Mouse (Mus musculus): ENCODE measurements around the gene Arfrp1.

The Arfrp1 gene

DNA sequence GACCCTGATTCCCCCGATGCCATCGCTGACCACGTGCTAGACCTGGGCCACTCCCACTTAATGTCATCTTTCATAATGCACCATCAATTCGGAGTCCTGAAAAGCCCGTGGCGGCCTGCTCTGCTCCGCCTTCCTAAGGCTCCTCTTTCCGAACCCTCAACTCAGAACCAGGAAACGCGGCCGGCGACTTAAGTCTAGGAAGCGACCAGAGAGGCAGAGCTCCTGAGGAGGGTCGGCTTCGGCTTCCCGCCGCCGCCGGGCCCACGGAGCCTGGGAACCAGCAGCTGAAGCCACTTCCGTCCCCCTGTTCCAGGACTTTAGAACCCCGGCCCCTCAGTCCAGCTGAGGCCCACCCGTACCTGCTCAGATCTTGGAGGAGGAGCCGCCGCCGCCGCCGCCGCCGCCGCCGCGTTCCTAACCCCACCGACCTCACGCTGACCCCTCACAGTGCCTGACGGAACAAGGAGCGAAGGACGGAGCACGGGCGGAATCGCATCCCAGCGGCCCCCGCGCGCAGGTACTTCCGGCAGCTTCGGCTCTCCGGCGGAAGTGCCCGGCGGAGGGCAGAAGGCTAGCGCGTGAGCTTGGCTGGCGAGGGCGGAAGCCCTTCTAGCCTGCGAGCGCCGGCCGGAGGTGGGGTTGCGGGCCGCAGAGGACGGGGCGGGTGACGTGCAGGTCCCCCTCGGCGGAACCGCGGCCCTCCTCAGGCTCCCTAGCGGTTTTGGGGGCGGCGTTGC, at the start of gene Arfrp1, which contains the start of gene Zgpat:
Gene Arfrp1 (minus strand): TSS at position 545 of the 737 bp plus-strand sequence.
Gene Zgpat (plus strand): TSS at position 69 of the 737 bp plus-strand sequence.
- peak; percentile 84 to 93 for DNase-seq (ENCODE audit: low spot score in 2 of 2)

DNA sequence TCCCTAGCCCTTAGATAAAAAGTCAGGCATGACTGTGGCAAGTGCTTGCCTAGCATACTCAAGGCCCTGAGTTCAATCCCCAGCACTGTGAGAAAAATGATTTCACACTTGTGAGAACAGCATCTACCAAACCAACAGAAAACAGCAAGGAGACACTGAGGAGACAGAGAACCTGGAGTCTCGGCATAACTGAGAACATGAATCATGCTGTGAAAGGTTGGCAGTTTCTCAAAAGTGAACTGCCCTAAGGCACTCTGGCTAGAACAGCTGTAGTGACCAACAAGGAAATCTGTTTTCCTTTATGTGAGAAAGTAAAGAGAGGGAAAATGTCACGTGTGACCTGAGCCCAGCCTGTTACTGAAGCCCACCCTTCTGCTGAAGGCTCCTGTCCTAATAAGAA, 47.9 kb upstream of the Arfrp1 start:
- no peak for DNase-seq (ENCODE audit: low spot score in 2 of 2)

- peak; percentile 57 to 71 for DNase-seq (ENCODE audit: low spot score in 2 of 2)
These were observed 45.7 kb upstream of the Arfrp1 start for GRCm38 (mm10) chr2:181410760-181411473.

- DNase-seq (ENCODE audit: low spot score in 2 of 2): peak in 1 of 2 experiments; percentile 56
These were observed 44.4 kb upstream of the Arfrp1 start for GRCm38 (mm10) chr2:181409643-181410042.

DNA sequence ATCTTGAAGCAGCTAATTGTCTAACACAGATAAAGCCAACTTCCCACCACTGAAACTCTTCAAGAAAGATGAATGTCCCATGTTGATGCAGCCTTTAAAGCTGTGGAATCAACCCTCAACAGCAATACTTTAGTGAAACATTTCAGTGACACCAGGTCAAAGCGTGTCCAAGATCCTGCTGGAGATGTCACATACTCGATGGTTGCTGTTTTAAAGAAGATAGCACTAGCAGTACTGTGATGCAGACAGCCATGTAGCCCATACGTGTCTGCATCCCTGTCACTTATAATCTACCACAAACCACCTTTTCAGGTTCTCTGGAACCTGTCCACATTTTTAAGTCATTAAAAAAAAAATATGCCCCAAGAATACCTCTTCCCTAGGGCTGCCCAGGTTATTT, 38.5 kb upstream of the Arfrp1 start:
- DNase-seq (ENCODE audit: low spot score in 2 of 2): no peak

DNA sequence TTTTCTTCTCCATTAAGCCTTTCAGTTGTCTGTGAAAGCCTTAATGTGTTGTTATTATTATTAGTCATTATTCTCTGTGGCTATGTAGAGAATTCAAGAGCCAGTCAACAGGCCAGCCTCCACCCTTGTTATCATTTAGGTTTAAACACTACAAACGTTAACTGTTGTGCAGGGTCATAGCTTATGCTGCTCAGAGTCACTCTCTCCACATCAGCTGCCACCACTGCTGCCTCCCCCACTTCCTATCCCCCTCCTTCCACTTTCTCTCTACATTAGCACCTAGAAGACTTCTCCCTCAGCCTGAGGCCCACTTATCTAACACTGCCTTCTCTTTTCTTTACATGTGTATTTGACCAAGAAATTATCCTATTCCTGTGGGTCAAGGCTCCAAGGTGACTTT, 36.3 kb upstream of the Arfrp1 start:
- DNase-seq (ENCODE audit: low spot score in 2 of 2): no peak

DNA sequence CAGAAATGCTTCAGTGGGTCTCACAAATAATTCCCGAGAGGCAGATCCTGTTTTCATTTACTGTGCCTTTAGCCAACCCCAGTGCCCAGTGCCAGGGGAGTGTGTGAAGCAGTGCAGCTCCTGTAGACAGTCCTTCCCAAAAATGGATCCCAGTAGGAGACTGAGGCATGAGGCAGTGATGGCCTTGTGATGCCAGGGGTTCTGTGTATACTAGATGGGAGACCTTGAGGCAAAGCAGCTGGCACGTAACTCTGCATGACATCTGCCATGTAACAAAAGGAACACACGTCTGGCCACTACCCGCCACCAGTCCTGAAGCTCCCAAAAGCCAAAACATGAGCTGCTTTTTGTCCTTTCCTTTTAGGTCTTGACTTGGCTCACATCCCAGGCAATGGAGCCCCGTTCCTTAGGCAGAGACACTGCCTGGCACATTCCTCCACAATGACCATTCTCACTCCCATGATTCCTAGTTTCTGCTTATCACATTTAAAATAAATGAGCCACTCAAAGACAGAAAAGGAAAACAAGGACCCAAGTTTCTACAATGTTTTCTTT, 32.1 kb upstream of the Arfrp1 start:
- DNase-seq (ENCODE audit: low spot score in 2 of 2): no peak

DNA sequence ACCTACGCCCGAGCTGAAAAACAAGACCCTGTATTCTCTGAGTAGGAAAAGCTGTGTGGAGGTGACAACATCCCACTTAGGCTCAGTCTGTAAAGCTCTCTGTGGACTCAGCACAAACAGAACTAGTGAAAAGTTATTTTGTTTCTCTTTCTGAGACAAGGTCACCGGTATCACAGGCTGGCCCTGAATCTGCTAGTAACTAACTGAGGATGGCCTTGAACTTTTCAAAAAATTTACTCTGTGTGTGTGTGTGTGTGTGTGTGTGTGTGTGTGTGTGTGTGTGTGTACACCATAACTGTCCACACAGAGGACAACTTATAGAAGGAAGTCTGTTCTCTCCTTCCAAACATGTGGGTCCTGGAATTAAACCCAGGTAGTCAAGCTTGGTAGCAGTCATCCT, 28.9 kb upstream of the Arfrp1 start:
- DNase-seq (ENCODE audit: low spot score in 2 of 2): no peak

GRCm38 (mm10) chr2:181392600-181393213, 27.5 kb upstream of the Arfrp1 start:
- DNase-seq (ENCODE audit: low spot score in 2 of 2): peak; percentile 78 to 91

GRCm38 (mm10) chr2:181391541-181391940, 26.3 kb upstream of the Arfrp1 start:
- DNase-seq (ENCODE audit: low spot score in 2 of 2): no peak

DNA sequence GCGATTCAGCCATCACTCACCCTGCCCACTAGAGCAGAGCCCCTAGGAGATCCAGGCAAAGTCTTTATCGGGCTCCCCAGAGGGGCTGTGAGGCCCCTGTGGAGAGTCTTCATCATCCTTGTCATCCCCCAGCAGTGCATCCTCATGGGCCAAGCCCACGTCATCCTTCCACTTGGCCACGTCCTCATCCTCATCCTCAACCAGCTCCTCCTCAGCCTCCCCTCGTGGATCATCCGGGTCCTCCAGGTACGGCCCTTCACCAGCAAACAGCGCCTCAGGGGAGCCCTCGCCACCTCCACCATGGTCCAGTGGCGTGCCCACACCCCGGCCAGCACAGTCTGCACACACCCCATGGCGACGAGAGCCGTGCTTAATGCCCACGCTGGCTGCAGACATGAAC, 25.8 kb upstream of the Arfrp1 start:
- peak in 1 of 2 experiments; percentile 58 for DNase-seq (ENCODE audit: low spot score in 2 of 2)

GRCm38 (mm10) chr2:181390136-181390870, 25.1 kb upstream of the Arfrp1 start:
- no peak for DNase-seq (ENCODE audit: low spot score in 2 of 2)

GRCm38 (mm10) chr2:181386663-181387210, 21.5 kb upstream of the Arfrp1 start:
- DNase-seq (ENCODE audit: low spot score in 2 of 2): peak in 1 of 2 experiments; percentile 53

DNA sequence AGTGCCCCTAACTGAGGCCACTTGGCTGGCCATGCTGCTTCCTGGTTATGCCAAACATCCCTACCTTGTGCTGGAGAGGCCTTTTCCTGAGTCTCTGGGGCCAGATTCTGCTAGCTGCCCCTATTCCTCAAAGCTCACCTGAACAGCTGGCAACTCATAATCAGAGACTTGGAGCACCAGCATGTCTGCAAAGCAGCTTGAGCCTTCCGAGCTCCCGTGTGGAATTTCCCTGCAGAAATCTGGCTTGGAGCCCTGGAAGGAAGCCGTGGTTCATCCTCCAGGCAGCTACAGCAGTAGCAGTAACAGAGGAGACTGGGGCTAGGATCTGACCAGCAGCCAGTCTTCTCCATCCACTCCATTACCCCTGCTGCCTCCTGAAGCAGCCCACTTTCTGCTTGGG, 20.7 kb upstream of the Arfrp1 start:
- DNase-seq (ENCODE audit: low spot score in 2 of 2): peak in 1 of 2 experiments; percentile 52

DNA sequence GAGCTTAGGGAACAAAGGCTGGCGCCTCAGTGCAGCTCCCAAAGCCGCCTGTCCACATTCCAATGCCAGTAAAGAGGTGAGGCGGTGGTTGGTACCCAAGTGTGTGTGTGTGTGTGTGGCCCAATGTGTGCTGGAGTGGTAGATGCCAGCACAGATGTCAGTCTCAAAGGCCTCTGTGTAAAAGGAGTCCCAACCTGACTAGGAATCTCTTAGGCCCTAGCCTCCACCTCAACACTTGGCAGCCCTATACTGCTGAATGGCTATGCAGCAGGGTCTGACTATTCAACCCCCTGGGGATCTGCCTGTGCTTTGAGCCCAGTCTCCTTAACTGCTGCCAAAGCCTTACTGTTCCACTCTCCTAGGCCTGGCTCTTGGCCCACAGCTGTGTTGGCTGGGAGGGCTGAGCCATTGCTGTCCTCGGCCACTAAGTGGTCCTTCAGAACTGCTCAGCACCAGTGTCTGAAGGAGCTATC, 19.8 kb upstream of the Arfrp1 start:
- peak in 1 of 2 experiments; percentile 51 for DNase-seq (ENCODE audit: low spot score in 2 of 2)

DNA sequence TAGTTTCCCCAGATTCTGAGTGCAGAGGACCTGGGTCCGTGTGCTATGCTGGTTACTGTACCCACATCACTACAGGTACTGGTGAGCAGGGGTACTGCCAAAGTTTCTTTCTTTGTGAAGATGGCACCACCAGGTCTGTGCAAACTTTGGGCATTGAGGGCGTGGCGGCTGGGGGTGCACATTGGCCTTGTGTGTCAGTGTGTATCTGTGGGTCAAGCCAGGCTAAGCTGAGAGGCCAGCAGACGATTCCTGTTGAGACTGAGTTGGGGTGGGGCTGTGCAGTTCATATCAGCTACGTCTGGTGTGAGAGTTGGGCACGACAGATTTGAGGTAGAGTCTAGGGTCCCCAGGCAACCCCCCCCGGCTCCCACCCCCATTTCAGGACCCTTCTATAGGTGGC, 19.3 kb upstream of the Arfrp1 start:
- DNase-seq (ENCODE audit: low spot score in 2 of 2): peak in 1 of 2 experiments; percentile 61

GRCm38 (mm10) chr2:181381631-181382306, 16.6 kb upstream of the Arfrp1 start:
- DNase-seq (ENCODE audit: low spot score in 2 of 2): no peak

- no peak for DNase-seq (ENCODE audit: low spot score in 2 of 2)
These were observed 15.9 kb upstream of the Arfrp1 start for GRCm38 (mm10) chr2:181381107-181381506.

GRCm38 (mm10) chr2:181380251-181380650, 15.0 kb upstream of the Arfrp1 start:
- no peak for DNase-seq (ENCODE audit: low spot score in 2 of 2)

DNA sequence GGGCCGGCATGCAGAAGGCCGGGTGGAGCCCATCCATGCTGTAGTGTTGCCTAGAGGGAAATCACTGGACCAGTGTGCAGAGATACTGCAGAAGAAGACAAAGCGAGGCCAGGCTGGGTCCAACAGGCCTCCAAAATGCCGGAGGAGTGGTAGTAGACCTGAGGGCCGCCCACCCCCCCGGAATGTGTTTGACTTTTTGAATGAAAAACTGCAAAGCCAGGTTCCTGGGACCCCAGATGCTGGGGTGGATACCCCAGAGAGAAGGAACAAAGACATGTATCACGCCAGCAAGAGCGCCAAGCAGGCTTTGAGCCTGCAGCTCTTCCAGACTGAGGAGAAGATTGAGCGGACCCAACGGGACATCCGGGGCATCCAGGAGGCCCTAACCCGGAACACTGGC, 14.6 kb upstream of the Arfrp1 start, which contains the start of gene Lime1:
Gene Lime1 (plus strand): TSS at position 301 of the 400 bp plus-strand sequence.
- DNase-seq (ENCODE audit: low spot score in 2 of 2): no peak
